ENCODE assay signal across 14 mouse cellular contexts in the genomic region with DNA sequence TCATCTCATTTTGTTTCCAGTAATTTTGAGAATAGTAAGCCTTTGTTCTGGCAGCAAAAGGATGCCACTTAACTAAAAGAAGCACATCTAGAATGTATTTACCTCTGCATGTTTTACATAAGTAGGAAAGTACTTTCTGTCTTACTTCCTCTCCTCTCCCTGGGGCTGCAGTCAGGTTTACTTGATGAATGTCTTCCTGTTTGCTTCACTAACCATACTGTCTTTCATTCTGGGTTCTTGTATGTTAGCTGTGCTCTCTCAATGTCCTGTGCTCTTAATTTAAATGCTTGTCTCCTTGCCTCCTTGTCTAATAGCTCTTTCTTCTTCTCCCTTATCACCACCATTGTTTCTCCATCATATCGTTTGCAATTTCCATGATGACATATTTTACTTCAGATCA.
"Had no signal": no experiment of that assay in that cellular context is flagged by ENCODE, and none has a peak within 500 bp of the region (broad histone marks: within the 10 kb centered on the region; RNA-seq: fewer than 3 reads in every experiment).

No protein-coding gene starts in this region.

- DNase-seq: kidney, adult 8-10 months; kidney, postnatal 36 days; layer of hippocampus, adult 9-11 months; layer of hippocampus, postnatal 36 days; liver; liver, embryonic 13.5 days; liver, postnatal 0 days; lung, postnatal 14 days; thymus, postnatal 4 days had no signal

- H3K4me2 ChIP-seq: limb, embryonic 12.5 days; liver, embryonic 13.5 days; lung, embryonic 15.5 days; midbrain, embryonic 13.5 days had no signal

- H3K27ac ChIP-seq: limb, embryonic 12.5 days; liver, embryonic 13.5 days; lung, embryonic 15.5 days; macrophage; midbrain, embryonic 13.5 days; stomach, postnatal 0 days had no signal

- H3K4me1 ChIP-seq: limb, embryonic 12.5 days; liver, embryonic 13.5 days; lung, embryonic 15.5 days; midbrain, embryonic 13.5 days had no signal

- H3K4me3 ChIP-seq: limb, embryonic 12.5 days; liver, embryonic 13.5 days; lung, embryonic 15.5 days; midbrain, embryonic 13.5 days had no signal

- H3K9ac ChIP-seq: limb, embryonic 12.5 days; liver, embryonic 13.5 days; liver, postnatal 0 days; lung, embryonic 15.5 days; midbrain, embryonic 13.5 days had no signal

- H3K36me3 ChIP-seq: limb, embryonic 12.5 days; liver, embryonic 13.5 days; lung, embryonic 15.5 days; midbrain, embryonic 13.5 days had no signal

- H3K27me3 ChIP-seq: limb, embryonic 12.5 days; liver, embryonic 13.5 days; lung, embryonic 15.5 days; midbrain, embryonic 13.5 days had no signal

- H3K9me3 ChIP-seq: limb, embryonic 12.5 days; liver, embryonic 13.5 days; lung, embryonic 15.5 days; midbrain, embryonic 13.5 days had no signal

- ATAC-seq: liver, postnatal 0 days; midbrain, embryonic 13.5 days had no signal
